Mouse (Mus musculus): Measurements from ENCODE around the gene Acsf2.

DNA sequence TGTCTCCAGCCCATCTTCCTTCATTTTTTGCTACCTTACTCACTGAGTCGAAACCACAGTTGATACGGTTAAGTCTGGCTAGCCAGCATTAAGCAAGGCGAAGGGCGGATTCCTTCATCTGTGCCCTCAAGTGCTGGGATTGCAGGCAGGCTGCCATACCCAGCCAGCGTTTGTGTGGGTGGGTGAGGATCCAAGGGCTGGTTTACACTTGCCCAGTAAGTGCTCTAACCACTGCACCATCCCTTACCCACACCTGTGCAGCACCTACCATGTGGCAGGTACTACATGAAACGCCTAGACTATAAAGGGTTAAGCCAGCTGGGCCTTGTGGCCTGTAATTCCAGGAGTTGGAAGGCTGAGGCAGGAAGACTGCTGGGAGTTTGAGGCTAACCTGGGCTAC is 54.4 kb downstream of the Acsf2 start:
- no peak for TF ChIP-seq POLR2A (IDR thresholded peaks at IDR 0.05; ENCODE audit: insufficient read depth, low read length)
- no peak for TF ChIP-seq EP300 (IDR thresholded peaks at IDR 0.05; ENCODE audit: insufficient read depth, low read depth, low read length)
- TF ChIP-seq CTCF (IDR thresholded peaks at IDR 0.05; ENCODE audit: low read depth, low read length) = no peak
